Mouse (Mus musculus) skeletal muscle tissue, postnatal 0 days (tissue): ENCODE results near the gene Pa2g4. TPM values are rescaled to one million over a fixed set of nuclear protein-coding genes. Genes with fewer than 3 reads are reported as not detected.

Experiments used
- microRNA-seq, 2 experiments: library from miRNA; unstranded; fragments of <30 nt; microRNA quantifications; one replicate each; pipeline ENCODE4; 2016
- polyA plus RNA-seq: library from polyadenylated mRNA; unstranded; fragments of >200 nt; fragmentation: Nextera tagmentation; extraction: Ambion mirVana; gene quantifications from 2 replicates; pipeline ENCODE4 v1.2.1, GENCODE M21; 2015

Gene Pa2g4
- 73.4 and 83.9 TPM in 2 replicates for polyA plus RNA-seq

DNA sequence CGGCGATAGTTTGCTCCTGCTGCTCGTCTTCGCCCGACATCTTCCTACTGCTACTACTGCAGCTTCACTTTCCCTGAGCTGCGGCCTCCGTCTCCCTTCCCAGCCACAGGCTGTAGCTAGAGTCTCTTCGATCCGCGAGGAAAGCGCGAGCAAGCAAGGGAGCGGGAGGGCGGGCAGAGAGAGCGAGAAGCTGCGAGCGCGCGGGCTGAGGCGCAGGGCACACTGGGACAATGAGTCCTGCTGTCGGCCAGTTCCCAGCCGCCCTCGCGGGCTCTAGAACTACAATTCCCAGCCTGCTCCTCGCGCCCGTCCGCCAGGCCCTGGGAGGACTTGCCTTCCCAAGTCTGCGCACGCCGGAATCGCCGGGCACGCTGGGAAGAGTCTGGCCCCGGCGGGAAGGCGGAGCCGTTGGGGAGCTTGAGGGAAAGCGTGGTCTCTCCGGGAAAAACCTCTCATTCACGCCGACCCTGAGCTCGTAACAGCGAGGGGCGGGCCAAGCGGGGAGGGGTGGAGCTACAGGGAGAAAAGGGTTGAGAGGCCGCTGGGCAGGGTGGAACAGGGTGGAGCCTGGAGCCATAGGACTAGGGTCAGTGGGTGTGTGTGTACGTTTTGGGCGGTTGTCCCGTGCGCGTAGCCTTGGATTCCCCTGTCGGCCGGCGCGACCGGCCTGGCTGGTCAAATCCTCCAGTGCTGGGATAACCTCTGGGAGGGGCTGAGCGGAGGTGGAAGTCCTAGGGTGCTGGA lies at the start of gene Pa2g4:
TSS of gene Pa2g4 (minus strand) at position 200 of the 744 bp plus-strand sequence.

GRCm38 (mm10) chr10:128589464-128590192 lies 23.8 kb upstream of the Pa2g4 start, which contains the start of gene Erbb3:
Gene Erbb3, minus strand, starts transcription at chr10:128589652.

GRCm38 (mm10) chr10:128548947-128549681 lies 16.7 kb downstream of the Pa2g4 start, which contains the start of gene Rpl41:
Gene Rpl41, minus strand, starts transcription at chr10:128549305.

DNA sequence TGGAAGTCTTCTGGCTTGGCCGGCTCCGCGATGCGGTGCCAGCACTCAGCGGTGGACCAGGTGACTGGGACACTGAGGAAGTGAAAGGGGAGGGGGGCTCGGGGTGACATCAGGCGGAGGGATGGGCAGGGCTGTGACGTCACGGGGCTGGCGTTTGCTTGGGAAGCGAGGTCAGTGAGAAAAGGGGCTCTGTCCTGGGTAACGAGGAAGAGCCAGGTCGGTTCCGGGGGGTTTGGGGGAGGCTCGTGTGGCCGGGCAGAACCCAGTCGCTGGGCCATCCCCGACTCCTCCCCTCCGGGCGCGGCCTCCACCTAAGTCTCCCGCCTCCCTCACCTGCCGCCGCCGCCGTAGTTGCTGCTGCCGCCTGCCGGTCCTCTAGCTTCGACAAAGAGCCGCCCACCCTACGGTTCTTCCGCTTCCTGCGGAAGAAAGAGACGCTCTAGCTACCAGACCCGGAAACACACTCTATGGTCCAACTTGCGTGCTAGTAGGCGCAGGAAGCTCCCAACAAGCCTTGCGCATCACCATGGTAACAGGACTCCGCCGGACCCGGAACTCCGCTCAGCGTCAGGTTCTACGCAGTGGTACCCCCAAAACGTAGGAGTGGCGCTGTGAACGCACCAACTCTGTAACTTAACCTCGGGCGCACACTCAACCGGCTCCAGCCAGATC lies 18.3 kb downstream of the Pa2g4 start, which contains the start of gene Zc3h10:
TSS of gene Zc3h10 (minus strand) at position 414 of the 672 bp plus-strand sequence.

GRCm38 (mm10) chr10:128525671-128526308 lies 40.0 kb downstream of the Pa2g4 start, which contains the start of gene Esyt1:
Gene Esyt1, minus strand, starts transcription at chr10:128525871.

Small RNA genes within 50 kb of the gene (microRNA-seq; reads per million reads assigned to microRNA genes)
- gene Gm47275 (0 reads per million in 2 experiments), gene Mir6916 (0.51 to 0.64 reads per million in 2 experiments), gene Mir6917 (0.85 to 1.8 reads per million in 2 experiments)

Other genes with a start within 250 kb of the Pa2g4 start
- gene Cnpy2, start 243.5 kb downstream of the Pa2g4 start, polyA plus RNA-seq = 172 and 198 TPM in 2 replicates
- 392 and 409 TPM in 2 replicates for gene Cs, start 228.3 kb downstream of the Pa2g4 start, polyA plus RNA-seq
- gene Coq10a, start 197.0 kb downstream of the Pa2g4 start, polyA plus RNA-seq = 71.8 and 90.5 TPM in 2 replicates
- 6.1 and 6.9 TPM in 2 replicates for gene Ankrd52, start 188.9 kb downstream of the Pa2g4 start, polyA plus RNA-seq
- not detected in 2 replicates for gene Slc39a5, start 164.8 kb downstream of the Pa2g4 start, polyA plus RNA-seq
- 44.3 and 46.0 TPM in 2 replicates for gene Nabp2, start 154.5 kb downstream of the Pa2g4 start, polyA plus RNA-seq
- gene Rnf41, start 154.3 kb downstream of the Pa2g4 start, polyA plus RNA-seq = 16.0 and 17.7 TPM in 2 replicates
- 31.0 and 34.6 TPM in 2 replicates for gene Smarcc2, start 106.7 kb downstream of the Pa2g4 start, polyA plus RNA-seq
- 641 and 849 TPM in 2 replicates for gene Myl6, start 71.8 kb downstream of the Pa2g4 start, polyA plus RNA-seq
- gene Myl6b, start 67.3 kb downstream of the Pa2g4 start, polyA plus RNA-seq = 7.6 and 8.2 TPM in 2 replicates
- 28.4 and 33.0 TPM in 2 replicates for gene Esyt1, start 40.1 kb downstream of the Pa2g4 start, polyA plus RNA-seq
- gene Zc3h10, start 18.2 kb downstream of the Pa2g4 start, polyA plus RNA-seq = 4.7 and 6.6 TPM in 2 replicates
- gene Rpl41, start 16.7 kb downstream of the Pa2g4 start, polyA plus RNA-seq = 2,311 and 2,586 TPM in 2 replicates
- gene Erbb3, start 23.7 kb upstream of the Pa2g4 start, polyA plus RNA-seq = 8.4 and 9.2 TPM in 2 replicates
- gene Rps26, start 60.8 kb upstream of the Pa2g4 start, polyA plus RNA-seq = 419 and 480 TPM in 2 replicates
- 0.54 and 0.66 TPM in 2 replicates for gene Ikzf4, start 80.0 kb upstream of the Pa2g4 start, polyA plus RNA-seq
- 12.8 and 16.8 TPM in 2 replicates for gene Suox, start 108.1 kb upstream of the Pa2g4 start, polyA plus RNA-seq
- gene Rab5b, start 130.3 kb upstream of the Pa2g4 start, polyA plus RNA-seq = 58.5 and 60.0 TPM in 2 replicates
- gene Pmel, start 138.2 kb upstream of the Pa2g4 start, polyA plus RNA-seq = 1.7 and 1.9 TPM in 2 replicates
- gene Cdk2, start 139.0 kb upstream of the Pa2g4 start, polyA plus RNA-seq = 38.7 and 40.5 TPM in 2 replicates
- 3.7 and 5.1 TPM in 2 replicates for gene Dgka, start 178.9 kb upstream of the Pa2g4 start, polyA plus RNA-seq
- 13.7 and 17.7 TPM in 2 replicates for gene Pym1, start 181.9 kb upstream of the Pa2g4 start, polyA plus RNA-seq
- gene Mmp19, start 224.9 kb upstream of the Pa2g4 start, polyA plus RNA-seq = 0.99 and 2.1 TPM in 2 replicates
- 28.7 TPM in 2 replicates for gene Dnajc14, start 238.1 kb upstream of the Pa2g4 start, polyA plus RNA-seq
- 11.2 and 11.9 TPM in 2 replicates for gene Tmem198b, start 238.4 kb upstream of the Pa2g4 start, polyA plus RNA-seq